Mouse (Mus musculus) forelimb bud, embryonic 11.5 days (tissue): ENCODE measurements around the gene Lnx2.

Source experiments
- DNase-seq: peaks from one replicate; pipeline ENCODE4 v3.0.0-alpha.2; 2012; ENCODE audit warnings: low read depth, low spot score

The Lnx2 gene

GRCm38 (mm10) chr5:147052309-147052558 is 24.2 kb downstream of the Lnx2 start:
- DNase-seq = no peak

GRCm38 (mm10) chr5:147051500-147052308 is 24.7 kb downstream of the Lnx2 start:
- DNase-seq = no peak

- no peak for DNase-seq
Observed at GRCm38 (mm10) chr5:147050816-147051499, 25.4 kb downstream of the Lnx2 start.

- DNase-seq = no peak
Observed at GRCm38 (mm10) chr5:147049544-147050209, 26.7 kb downstream of the Lnx2 start.

GRCm38 (mm10) chr5:147045929-147046328 is 30.5 kb downstream of the Lnx2 start:
- no peak for DNase-seq

GRCm38 (mm10) chr5:147045311-147045710 is 31.1 kb downstream of the Lnx2 start:
- no peak for DNase-seq

GRCm38 (mm10) chr5:147043240-147043844 is 33.0 kb downstream of the Lnx2 start:
- no peak for DNase-seq

GRCm38 (mm10) chr5:147041965-147042937 is 34.1 kb downstream of the Lnx2 start:
- DNase-seq = no peak

- DNase-seq = no peak
Observed at GRCm38 (mm10) chr5:147039394-147039793, 37.0 kb downstream of the Lnx2 start.

GRCm38 (mm10) chr5:147037601-147038000 is 38.8 kb downstream of the Lnx2 start:
- DNase-seq = no peak

GRCm38 (mm10) chr5:147036661-147037060 is 39.7 kb downstream of the Lnx2 start:
- no peak for DNase-seq

- DNase-seq = no peak
Observed at GRCm38 (mm10) chr5:147036028-147036427, 40.4 kb downstream of the Lnx2 start.

- DNase-seq = no peak
Observed at GRCm38 (mm10) chr5:147035301-147035700, 41.1 kb downstream of the Lnx2 start.

- DNase-seq = no peak
Observed at GRCm38 (mm10) chr5:147034283-147034682, 42.1 kb downstream of the Lnx2 start.

GRCm38 (mm10) chr5:147033155-147033554 is 43.2 kb downstream of the Lnx2 start:
- no peak for DNase-seq

GRCm38 (mm10) chr5:147031281-147031680 is 45.1 kb downstream of the Lnx2 start:
- DNase-seq = no peak

- DNase-seq = no peak
Observed at GRCm38 (mm10) chr5:147024331-147025034, 51.9 kb downstream of the Lnx2 start.

GRCm38 (mm10) chr5:147023245-147023970 is 53.0 kb downstream of the Lnx2 start:
- no peak for DNase-seq

- no peak for DNase-seq
Observed at GRCm38 (mm10) chr5:147021546-147022265, 54.7 kb downstream of the Lnx2 start.
